Mouse (Mus musculus) MEL (cell line): ENCODE measurements around the gene Anln. TPM values are rescaled to one million over a fixed set of nuclear protein-coding genes. Genes with fewer than 3 reads are reported as not detected.

Source experiments
- DNase-seq: peaks from one replicate; pipeline ENCODE4 v3.0.0; 2011; ENCODE audit warnings: low read depth, low spot score
- H3K27ac ChIP-seq: 2 replicates; pipeline ENCODE4 v1.5.1; 2012; ENCODE audit warnings: low read depth, mild to moderate bottlenecking, control low read depth, low read length, moderate library complexity; ENCODE audit not compliant: control insufficient read depth
- H3K27me3 ChIP-seq, 2 experiments: fragments of 150-350 bp in 1 of 2; sonication (generic) in 1 of 2; 2 replicates each; pipeline ENCODE4 v1.6.1; 2012; ENCODE audit warnings: low read length in 2 of 2, mild to moderate bottlenecking in 2 of 2, improper control_type of control experiment in 1 of 2, moderate library complexity in 1 of 2; ENCODE audit not compliant: insufficient read depth in 2 of 2, control insufficient read depth in 1 of 2
- H3K36me3 ChIP-seq, 2 experiments: 2 replicates each; pipeline ENCODE4 v1.6.1; 2012 to 2014; ENCODE audit warnings: low read length in 2 of 2, improper control_type of control experiment in 1 of 2, inconsistent platforms in 1 of 2, mild to moderate bottlenecking in 1 of 2; ENCODE audit not compliant: insufficient read depth in 2 of 2, control insufficient read depth in 1 of 2
- H3K4me1 ChIP-seq, 2 experiments: fragments of 150-350 bp in 1 of 2; sonication (generic) in 1 of 2; 2 replicates each; pipeline ENCODE4 v1.6.1; 2012; ENCODE audit warnings: low read length in 2 of 2, improper control_type of control experiment in 1 of 2, mild to moderate bottlenecking in 1 of 2; ENCODE audit not compliant: insufficient read depth in 2 of 2, control insufficient read depth in 1 of 2
- H3K4me3 ChIP-seq, 2 experiments: fragments of 150-350 bp in 1 of 2; sonication (generic) in 1 of 2; 2 replicates each; pipeline ENCODE4 v1.5.1; 2012; ENCODE audit warnings: low read depth in 2 of 2, low read length in 2 of 2, mild to moderate bottlenecking in 2 of 2, moderate library complexity in 2 of 2, control low read depth in 1 of 2, improper control_type of control experiment in 1 of 2; ENCODE audit not compliant: control insufficient read depth in 1 of 2, insufficient read depth in 1 of 2
- H3K79me2 ChIP-seq: 2 replicates; pipeline ENCODE4 v1.6.1; 2012; ENCODE audit warnings: mild to moderate bottlenecking, low read length, moderate library complexity; ENCODE audit not compliant: control insufficient read depth, poor library complexity, insufficient read depth
- H3K9ac ChIP-seq: 2 replicates; pipeline ENCODE4 v1.6.1; 2012; ENCODE audit warnings: low read depth, mild to moderate bottlenecking, control low read depth, low read length, moderate library complexity; ENCODE audit not compliant: control insufficient read depth, poor library complexity, severe bottlenecking
- H3K9me3 ChIP-seq: fragments of 150-350 bp; sonication (generic); replicated peaks from 2 replicates; pipeline ENCODE4 v1.6.1; 2012; ENCODE audit warnings: mild to moderate bottlenecking, low read length, improper control_type of control experiment, moderate library complexity; ENCODE audit not compliant: insufficient read depth
- EP300 ChIP-seq, 2 experiments: IDR thresholded peaks; 2 replicates each; pipeline ENCODE4 v1.6.1; 2011; ENCODE audit warnings: improper control_type of control experiment in 2 of 2, low read length in 2 of 2, low read depth in 1 of 2, mild to moderate bottlenecking in 1 of 2
- HCFC1 ChIP-seq: IDR thresholded peaks from 2 replicates; pipeline ENCODE4 v1.6.1; 2012; ENCODE audit warnings: low read depth, mild to moderate bottlenecking, inconsistent platforms, low read length, improper control_type of control experiment, moderate library complexity
- MAX ChIP-seq: IDR thresholded peaks from 2 replicates; pipeline ENCODE4 v1.6.1; 2011; ENCODE audit warnings: low read length, improper control_type of control experiment
- MXI1 ChIP-seq: IDR thresholded peaks from 2 replicates; pipeline ENCODE4 v1.6.1; 2011; ENCODE audit warnings: mild to moderate bottlenecking, low read depth, low read length, improper control_type of control experiment
- POLR2A ChIP-seq, 2 experiments: IDR thresholded peaks; 2 replicates each; pipeline ENCODE4 v1.6.1; 2011 to 2012; ENCODE audit warnings: low read length in 2 of 2, mild to moderate bottlenecking in 2 of 2, control low read depth in 1 of 2, improper control_type of control experiment in 1 of 2, low read depth in 1 of 2, moderate library complexity in 1 of 2; ENCODE audit not compliant: control insufficient read depth in 1 of 2, insufficient read depth in 1 of 2, poor library complexity in 1 of 2
- SIN3A ChIP-seq: IDR thresholded peaks from 2 replicates; pipeline ENCODE4 v1.6.1; 2012; ENCODE audit warnings: low read length, improper control_type of control experiment, inconsistent platforms
- TAL1 ChIP-seq: IDR thresholded peaks from 2 replicates; pipeline ENCODE4 v1.6.1; 2012; ENCODE audit warnings: mild to moderate bottlenecking, inconsistent platforms, low read length, moderate library complexity, mixed read lengths
- UBTF ChIP-seq: IDR thresholded peaks from 2 replicates; pipeline ENCODE4 v1.6.1; 2012; ENCODE audit warnings: low read depth, mild to moderate bottlenecking, inconsistent platforms, low read length, improper control_type of control experiment, moderate library complexity, borderline replicate concordance; ENCODE audit not compliant: insufficient read depth
- USF1 ChIP-seq: IDR thresholded peaks from 2 replicates; pipeline ENCODE4 v1.6.1; 2014; ENCODE audit warnings: low read depth, mild to moderate bottlenecking, inconsistent platforms, low read length, improper control_type of control experiment, moderate library complexity
- ZKSCAN1 ChIP-seq: IDR thresholded peaks from 2 replicates; pipeline ENCODE4 v1.6.1; 2012; ENCODE audit warnings: low read depth, mild to moderate bottlenecking, inconsistent platforms, low read length, improper control_type of control experiment, moderate library complexity
- ZNF384 ChIP-seq: IDR thresholded peaks from 2 replicates; pipeline ENCODE4 v1.6.1; 2012; ENCODE audit warnings: low read depth, mild to moderate bottlenecking, inconsistent platforms, low read length, improper control_type of control experiment
- polyA plus RNA-seq, 2 experiments: library from polyadenylated mRNA; stranded (reverse) in 1 of 2; unstranded in 1 of 2; fragments of >175 nt in 1 of 2; fragments of >200 nt in 1 of 2; gene quantifications; 2 replicates each; pipeline versions ENCODE4 v1.2.1 to v1.2.4; 2012; ENCODE audit warnings: low replicate concordance in 2 of 2, low read depth in 1 of 2; ENCODE audit not compliant: insufficient read length in 2 of 2, insufficient read depth in 1 of 2, missing spikeins in 1 of 2
- total RNA-seq: library from RNA; depleted of rRNA; stranded (reverse); fragments of 300-350 nt; gene quantifications from 2 replicates; pipeline ENCODE4 v1.2.3, GENCODE M21; 2012

Anln gene
- total and polyA plus RNA-seq, 3 experiments, result 93.3 to 114 (median 93.3) TPM

- TF ChIP-seq TAL1, result peak; percentile 33
- 0 out of 4 replicates have a peak, but pooled peaks of 1 of the 2 experiments have one; percentile 8 for TF ChIP-seq EP300 (IDR thresholded peaks at IDR 0.05; ENCODE audit: low read depth in 1 of 2, low read length in 2 of 2)
- no peak for TF ChIP-seq SIN3A
- TF ChIP-seq HCFC1, result no peak
- 0 out of 4 replicates have a peak, but pooled peaks of 1 of the 2 experiments have one; percentile 22 for TF ChIP-seq POLR2A (IDR thresholded peaks at IDR 0.05; ENCODE audit: control insufficient read depth in 1 of 2, insufficient read depth in 1 of 2, low read depth in 1 of 2, low read length in 2 of 2, poor library complexity in 1 of 2)
- H3K36me3 ChIP-seq, result peaks cover 0 to 12% of the 10 kb centered on the region in 2 experiments; a peak in 2 of 4 replicates
- H3K4me1 ChIP-seq, result peaks cover 13% of the 10 kb centered on the region in 2 experiments
- no peak overlapping the region for H3K27ac ChIP-seq
- no peaks in the 10 kb centered on the region for H3K9me3 ChIP-seq
- H3K79me2 ChIP-seq, result no peaks in the 10 kb centered on the region
- H3K27me3 ChIP-seq, result no peaks in the 10 kb centered on the region
- no peak for DNase-seq
- H3K9ac ChIP-seq, result no peak overlapping the region
- no peak overlapping the region for H3K4me3 ChIP-seq
Measured at GRCm38 (mm10) chr9:22419877-22420276, 30.9 kb upstream of the Anln start.

GRCm38 (mm10) chr9:22417547-22417946, 28.6 kb upstream of the Anln start:
- Histone ChIP-seq H3K27ac (no peak overlapping the region), H3K27me3 (no peaks in the 10 kb centered on the region), H3K79me2 (no peaks in the 10 kb centered on the region), H3K4me1 (peaks cover 0 to 2% of the 10 kb centered on the region in 2 experiments; a peak in 1 of 4 replicates), H3K9me3 (no peaks in the 10 kb centered on the region), H3K36me3 (no peaks in the 10 kb centered on the region), H3K9ac (no peak overlapping the region), H3K4me3 (no peak overlapping the region)
- no peak for DNase-seq
- no peak for TF ChIP-seq USF1
- TF ChIP-seq MAX, result 0 out of 2 replicates have a peak, but pooled peaks have one; percentile 17

DNA sequence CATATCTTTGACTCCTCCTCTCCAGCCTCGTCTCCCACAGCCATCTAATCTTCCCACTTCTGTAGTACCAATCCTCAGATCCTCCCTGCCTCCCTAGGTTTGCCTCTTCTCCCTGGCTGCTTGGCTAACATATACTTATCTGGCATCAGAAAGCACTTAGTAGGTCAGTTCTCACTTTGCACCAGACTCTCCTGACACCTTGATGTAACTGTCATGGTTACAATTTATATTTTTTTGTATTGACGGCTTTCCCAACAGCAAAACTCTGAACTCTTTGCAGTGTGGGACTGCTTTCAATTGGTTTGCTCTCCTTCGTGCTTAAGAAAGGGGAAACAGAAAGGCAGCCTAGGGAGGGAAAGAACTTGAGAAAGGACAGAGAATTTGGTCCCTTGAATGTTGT, 27.2 kb upstream of the Anln start:
- no peak overlapping the region for H3K27ac ChIP-seq
- DNase-seq, result no peak
- no peak for TF ChIP-seq MXI1
- no peak for TF ChIP-seq ZNF384
- peak; percentile 95 for TF ChIP-seq ZKSCAN1
- no peak for TF ChIP-seq UBTF
- no peaks in the 10 kb centered on the region for H3K9me3 ChIP-seq
- H3K36me3 ChIP-seq, result peaks cover 0 to 2% of the 10 kb centered on the region in 2 experiments; a peak in 2 of 4 replicates
- peaks cover 0 to 7% of the 10 kb centered on the region in 2 experiments; a peak in 1 of 4 replicates for H3K4me1 ChIP-seq
- H3K27me3 ChIP-seq, result no peaks in the 10 kb centered on the region
- H3K4me3 ChIP-seq, result no peak overlapping the region
- H3K79me2 ChIP-seq, result no peaks in the 10 kb centered on the region; the same call in 1 of the 2 replicates
- H3K9ac ChIP-seq, result no peak overlapping the region
